Mouse (Mus musculus) spleen, adult 2 months (tissue): ENCODE measurements around the gene Arrb1.

ENCODE experiments used
- CTCF ChIP-seq: fragments of 200-500 bp; IDR thresholded peaks from 2 replicates; pipeline ENCODE4 v1.5.1; 2011; ENCODE audit warnings: mild to moderate bottlenecking, inconsistent platforms; ENCODE audit not compliant: insufficient read depth, insufficient read length, insufficient replicate concordance; ENCODE audit errors: extremely low read depth
- POLR2A ChIP-seq: fragments of 200-500 bp; IDR thresholded peaks from 2 replicates; pipeline ENCODE4 v1.6.1; 2011; ENCODE audit warnings: low read depth, low read length, inconsistent platforms

GRCm38 (mm10) chr7:99549668-99550067 lies 14.4 kb downstream of the Arrb1 start:
- TF ChIP-seq CTCF (no peak), POLR2A (no peak)
